ENCODE assay signal across 10 mouse cellular contexts in the genomic region with DNA sequence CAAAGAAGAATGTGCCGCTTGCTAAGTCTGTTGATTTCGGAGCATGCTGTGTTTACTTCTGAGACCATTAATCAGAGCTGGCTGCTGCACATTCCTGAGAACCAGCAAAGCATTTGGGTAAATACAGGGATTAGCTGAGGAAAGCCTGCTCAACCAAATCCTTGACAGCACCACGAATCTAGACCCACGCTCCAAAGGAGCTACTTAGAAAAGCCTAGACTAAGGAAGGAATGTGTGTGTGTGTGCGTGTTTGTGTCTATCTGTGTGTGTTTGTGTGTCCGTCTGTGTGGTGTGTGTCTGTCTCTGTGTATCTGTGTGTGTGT. TPM values are rescaled to one million over a fixed set of nuclear protein-coding genes. Genes with fewer than 3 reads are reported as not detected.
DNase-seq lines count a peak whose midpoint lies in the region; ATAC-seq lines count a peak whose summit lies in the region.
"Had no signal": no experiment of that assay in that cellular context is flagged by ENCODE, and none has a peak within 500 bp of the region (broad histone marks: within the 10 kb centered on the region; RNA-seq: fewer than 3 reads in every experiment).

No protein-coding gene starts in this region.

- H3K36me3 ChIP-seq in lung, embryonic 16.5 days (ENCODE audit: control insufficient read depth, insufficient read depth, low read length): no peaks in the 10 kb centered on the region
- peaks cover 11% of the 10 kb centered on the region for H3K36me3 ChIP-seq in limb, embryonic 13.5 days
- H3K36me3 ChIP-seq: neural tube, embryonic 12.5 days had no signal

- peak; percentile 73 for ATAC-seq in lung, embryonic 16.5 days (ENCODE audit: low read depth)
- ATAC-seq in limb, embryonic 13.5 days (ENCODE audit: low FRiP score, low read depth): no peak

- peak overlapping the region; percentile 25 for H3K4me2 ChIP-seq in lung, embryonic 16.5 days (ENCODE audit: low read depth, low read length)
- peak overlapping the region; percentile 45 for H3K4me2 ChIP-seq in limb, embryonic 13.5 days (replicated peaks)
- H3K4me2 ChIP-seq: neural tube, embryonic 12.5 days had no signal

- DNase-seq in embryo, embryonic 10 days (ENCODE audit: low spot score): peak; percentile 69
- no peak for DNase-seq in embryo, embryonic 9.5 days (ENCODE audit: extremely low spot score)
- DNase-seq in lung, postnatal 14 days: no peak
- peak; percentile 79 for DNase-seq in yolk sac, embryonic 10.5 days (ENCODE audit: low spot score)
- DNase-seq in thymus, adult 18-20 months: no peak
- no peak for DNase-seq in adrenal gland, adult 8-10 months
- DNase-seq: thymus, postnatal 14 days had no signal

- H3K4me3 ChIP-seq in lung, embryonic 16.5 days (ENCODE audit: low read length): 0 out of 2 replicates have a peak overlapping the region, but pooled peaks have one; percentile 1
- no peak overlapping the region for H3K4me3 ChIP-seq in limb, embryonic 13.5 days
- H3K4me3 ChIP-seq: neural tube, embryonic 12.5 days had no signal

- 6% methylated on average over 6 of the region's 6 CpGs for WGBS in lung, embryonic 16.5 days
- 14% methylated on average over 6 of the region's 6 CpGs for WGBS in limb, embryonic 13.5 days

- no peaks in the 10 kb centered on the region for H3K27me3 ChIP-seq in lung, embryonic 16.5 days (ENCODE audit: control insufficient read depth, insufficient read depth, low read depth, low read length)
- peaks cover 28% of the 10 kb centered on the region for H3K27me3 ChIP-seq in limb, embryonic 13.5 days
- H3K27me3 ChIP-seq: neural tube, embryonic 12.5 days had no signal

- H3K9ac ChIP-seq in lung, embryonic 16.5 days (ENCODE audit: low read length): peak overlapping the region; percentile 8; the same call in 1 of the 2 replicates
- H3K9ac ChIP-seq in limb, embryonic 13.5 days: no peak overlapping the region; the same call in 1 of the 2 replicates
- H3K9ac ChIP-seq: neural tube, embryonic 12.5 days had no signal

- H3K4me1 ChIP-seq in lung, embryonic 16.5 days (replicated peaks; ENCODE audit: control insufficient read depth, insufficient read depth, low read length): peaks cover 32% of the 10 kb centered on the region
- peaks cover 57% of the 10 kb centered on the region for H3K4me1 ChIP-seq in limb, embryonic 13.5 days

- H3K27ac ChIP-seq in lung, embryonic 16.5 days (ENCODE audit: low read length): peak overlapping the region; percentile 51
- H3K27ac ChIP-seq in limb, embryonic 13.5 days: peak overlapping the region; percentile 74
- H3K27ac ChIP-seq: neural tube, embryonic 12.5 days had no signal

- H3K9me3 ChIP-seq in lung, embryonic 16.5 days (ENCODE audit: control insufficient read depth, low read length): no peaks in the 10 kb centered on the region
- no peaks in the 10 kb centered on the region for H3K9me3 ChIP-seq in limb, embryonic 13.5 days
- H3K9me3 ChIP-seq: neural tube, embryonic 12.5 days had no signal

RNA-seq across cellular contexts. Expression of a gene that starts 20.5 kb away (rescaled TPM):
- polyA plus RNA-seq in lung, embryonic 16.5 days (2015; fragmentation: Nextera tagmentation; extraction: Ambion mirVana): 29.1 and 31.5 TPM in 2 replicates
- polyA plus RNA-seq in limb, embryonic 13.5 days (2015; fragmentation: Nextera tagmentation; extraction: Ambion mirVana): 23.1 and 25.4 TPM in 2 replicates
- 100 to 1,000 TPM; 217 to 303 (median 276) TPM for total RNA-seq in adrenal gland, adult 8-10 months (2022)

Comparison
In these comparisons a context has a peak if more than half of its experiments do, and no peak if none do; other contexts are left out.
1. DNase-seq: peak in embryo, embryonic 10 days (single experiment) and yolk sac, embryonic 10.5 days (single experiment); none in embryo, embryonic 9.5 days (single experiment), lung, postnatal 14 days (single experiment), thymus, adult 18-20 months (0 of 2) and adrenal gland, adult 8-10 months (single experiment).